Mouse (Mus musculus) midbrain, postnatal 0 days (tissue): ENCODE results near the gene Sema4a. TPM values are rescaled to one million over a fixed set of nuclear protein-coding genes. Genes with fewer than 3 reads are reported as not detected.

Experiments used
- ATAC-seq: fragments of 200-750 bp; cut with Nextera tagmentation; 2 replicates; pipeline ENCODE4 v1.8.0; 2017; ENCODE audit warnings: moderate number of reproducible peaks, mild to moderate bottlenecking, moderate TSS enrichment, moderate library complexity; ENCODE audit not compliant: low FRiP score
- DNase-seq: peaks from one replicate; pipeline ENCODE4 v3.0.0-alpha.2; 2015; ENCODE audit warnings: low spot score
- H3K27ac ChIP-seq: fragments of 300-500 bp; sonication (generic); 2 replicates; pipeline ENCODE4 v1.5.1; 2014; ENCODE audit warnings: low read depth, mild to moderate bottlenecking, low read length, mixed read lengths
- H3K27me3 ChIP-seq: fragments of 300-500 bp; sonication (generic); 2 replicates; pipeline ENCODE4 v1.6.1; 2014; ENCODE audit warnings: low read length, control low read depth, mixed read lengths; ENCODE audit not compliant: insufficient read depth
- H3K36me3 ChIP-seq: fragments of 300-500 bp; sonication (generic); 2 replicates; pipeline ENCODE4 v1.6.1; 2014; ENCODE audit warnings: low read length, control low read depth, mixed read lengths; ENCODE audit not compliant: insufficient read depth
- H3K4me1 ChIP-seq: fragments of 300-500 bp; sonication (generic); 2 replicates; pipeline ENCODE4 v1.6.1; 2014; ENCODE audit warnings: mild to moderate bottlenecking, control low read depth, antibody characterized with exemption, low read length, mixed read lengths; ENCODE audit not compliant: insufficient read depth
- H3K4me2 ChIP-seq: fragments of 300-500 bp; sonication (generic); 2 replicates; pipeline ENCODE4 v1.6.1; 2014; ENCODE audit warnings: low read depth, mild to moderate bottlenecking, low read length, mixed read lengths; ENCODE audit not compliant: poor library complexity, severe bottlenecking
- H3K4me3 ChIP-seq: fragments of 300-500 bp; sonication (generic); 2 replicates; pipeline ENCODE4 v1.5.1; 2014; ENCODE audit warnings: low read depth, mild to moderate bottlenecking, low read length, moderate library complexity
- H3K9ac ChIP-seq: fragments of 300-500 bp; sonication (generic); replicated peaks from 2 replicates; pipeline ENCODE4 v1.6.1; 2014; ENCODE audit warnings: mild to moderate bottlenecking, low read length, moderate library complexity, mixed read lengths; ENCODE audit not compliant: poor library complexity, severe bottlenecking
- H3K9me3 ChIP-seq: fragments of 300-500 bp; sonication (generic); 2 replicates; pipeline ENCODE4 v1.6.1; 2016; ENCODE audit warnings: low read length, control low read depth
- CTCF ChIP-seq: IDR thresholded peaks from 2 replicates; pipeline ENCODE4 v1.5.1; 2016; ENCODE audit warnings: antibody characterized with exemption, mild to moderate bottlenecking
- WGBS: fragments of 180-500 bp; shearing (Covaris S2); extraction: QIAGEN DNeasy Blood & Tissue Kit; methylation state at CpG from one replicate; pipeline ENCODE4 v1.1.7; 2014; 5-methylcytosine and 5-hydroxymethylcytosine counted together
- polyA plus RNA-seq: library from polyadenylated mRNA; unstranded; fragments of >200 nt; fragmentation: Nextera tagmentation; extraction: Ambion mirVana; gene quantifications from 2 replicates; pipeline ENCODE4 v1.2.1, GENCODE M21; 2015
- total RNA-seq: library from RNA; depleted of rRNA; stranded (reverse); fragments of >200 nt; gene quantifications from 2 replicates; pipeline ENCODE4 v1.2.3, GENCODE M21; 2014

Gene Sema4a
- total and polyA plus RNA-seq, 2 experiments from 2014 or later = 42.1 to 62.0 TPM

GRCm38 (mm10) chr3:88483141-88483540, 22.2 kb upstream of the Sema4a start:
- Histone ChIP-seq H3K4me3 (no peak overlapping the region), H3K36me3 (peaks cover 51% of the 10 kb centered on the region), H3K4me2 (no peak overlapping the region), H3K27me3 (peaks cover 20% of the 10 kb centered on the region), H3K9me3 (no peaks in the 10 kb centered on the region), H3K4me1 (no peaks in the 10 kb centered on the region), H3K27ac (no peak overlapping the region), H3K9ac (no peak overlapping the region)
- no peak for DNase-seq
- 70% methylated on average over 8 of the region's 8 CpGs for WGBS
- TF ChIP-seq CTCF = no peak
- no peak for ATAC-seq

- Histone ChIP-seq H3K4me1 (no peaks in the 10 kb centered on the region), H3K9me3 (no peaks in the 10 kb centered on the region), H3K4me3 (no peak overlapping the region), H3K36me3 (peaks cover 48% of the 10 kb centered on the region), H3K27me3 (peaks cover 20% of the 10 kb centered on the region), H3K27ac (no peak overlapping the region), H3K4me2 (no peak overlapping the region), H3K9ac (no peak overlapping the region)
- ATAC-seq (no peak), DNase-seq (no peak)
- TF ChIP-seq CTCF = no peak
- WGBS = 42% methylated on average over 18 of the region's 18 CpGs
These were observed 21.4 kb upstream of the Sema4a start for GRCm38 (mm10) chr3:88482336-88482735.

- H3K27ac ChIP-seq = no peak overlapping the region
- H3K4me3 ChIP-seq = no peak overlapping the region
- H3K4me2 ChIP-seq = no peak overlapping the region
- no peaks in the 10 kb centered on the region for H3K9me3 ChIP-seq
- no peaks in the 10 kb centered on the region for H3K4me1 ChIP-seq
- no peak overlapping the region for H3K9ac ChIP-seq
- 50% methylated on average over 8 of the region's 8 CpGs for WGBS
- TF ChIP-seq CTCF = no peak
- peaks cover 17% of the 10 kb centered on the region for H3K27me3 ChIP-seq
- ATAC-seq (no peak), DNase-seq (no peak)
- H3K36me3 ChIP-seq = peaks cover 42% of the 10 kb centered on the region
These were observed 20.5 kb upstream of the Sema4a start for GRCm38 (mm10) chr3:88481372-88482040.

- TF ChIP-seq CTCF = no peak
- Histone ChIP-seq H3K36me3 (peaks cover 33% of the 10 kb centered on the region), H3K9me3 (no peaks in the 10 kb centered on the region), H3K4me3 (no peak overlapping the region), H3K27me3 (peaks cover 8% of the 10 kb centered on the region), H3K4me2 (no peak overlapping the region), H3K4me1 (no peaks in the 10 kb centered on the region), H3K9ac (no peak overlapping the region), H3K27ac (no peak overlapping the region)
- WGBS = 87% methylated on average over 5 of the region's 5 CpGs
- DNase-seq = no peak
- no peak for ATAC-seq
These were observed 19.7 kb upstream of the Sema4a start for GRCm38 (mm10) chr3:88480679-88481078.

GRCm38 (mm10) chr3:88479828-88480227, 18.8 kb upstream of the Sema4a start:
- TF ChIP-seq CTCF = no peak
- no peak for DNase-seq

GRCm38 (mm10) chr3:88479163-88479562, 18.2 kb upstream of the Sema4a start:
- Histone ChIP-seq H3K27me3 (no peaks in the 10 kb centered on the region), H3K27ac (no peak overlapping the region), H3K9ac (no peak overlapping the region), H3K9me3 (no peaks in the 10 kb centered on the region), H3K4me3 (no peak overlapping the region), H3K4me2 (no peak overlapping the region), H3K4me1 (no peaks in the 10 kb centered on the region), H3K36me3 (peaks cover 22% of the 10 kb centered on the region)
- DNase-seq = no peak
- WGBS = 69% methylated on average over 3 of the region's 3 CpGs
- ATAC-seq = no peak
- no peak for TF ChIP-seq CTCF

More at GRCm38 (mm10) chr3:88479828-88480227, 18.8 kb upstream of the Sema4a start:
- H3K9ac ChIP-seq = no peak overlapping the region
- no peak overlapping the region for H3K4me2 ChIP-seq
- H3K36me3 ChIP-seq = peaks cover 28% of the 10 kb centered on the region
- WGBS = 73% methylated on average over 4 of the region's 4 CpGs
- no peak for ATAC-seq
- H3K4me3 ChIP-seq = no peak overlapping the region
- no peaks in the 10 kb centered on the region for H3K4me1 ChIP-seq
- peaks cover 4% of the 10 kb centered on the region for H3K27me3 ChIP-seq
- no peak overlapping the region for H3K27ac ChIP-seq
- no peaks in the 10 kb centered on the region for H3K9me3 ChIP-seq
